Mouse (Mus musculus): Measurements from ENCODE around the gene Slc7a3. TPM values are rescaled to one million over a fixed set of nuclear protein-coding genes. Genes with fewer than 3 reads are reported as not detected.

Gene Slc7a3
- polyA plus RNA-seq, 1 experiment from 2014 or later: 0.24 TPM

DNA sequence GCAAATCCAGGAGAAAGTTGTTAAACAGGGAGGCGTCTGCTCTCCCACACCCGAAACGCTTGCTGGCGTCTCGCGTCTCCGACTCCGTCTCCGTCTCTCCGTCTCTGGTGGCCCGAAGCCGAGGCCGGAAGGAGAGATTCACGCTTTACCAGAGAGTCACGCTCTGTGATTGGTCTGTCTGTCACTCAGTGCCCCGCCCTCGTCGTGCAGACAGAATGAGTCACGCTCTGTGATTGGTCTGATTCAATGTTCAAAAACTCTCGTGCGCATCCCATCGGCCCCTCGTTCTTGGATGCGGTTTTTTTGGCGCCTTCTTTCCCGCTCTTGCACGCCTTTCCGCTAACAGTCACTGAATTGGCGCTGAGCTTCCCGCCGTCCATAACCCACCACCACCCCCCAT, 26.3 kb downstream of the Slc7a3 start, which contains the start of gene Tex11:
Gene Tex11 (minus strand): TSS at position 127 of the 400 bp plus-strand sequence.
- H3K36me3 ChIP-seq: no peaks in the 10 kb centered on the region
- no peak within 1 kb of the TSS for H3K9ac ChIP-seq
- ATAC-seq (ENCODE audit: insufficient number of reproducible peaks, low FRiP score): no peak
- no peak within 1 kb of the TSS for H3K4me2 ChIP-seq
- no peak within 1 kb of the TSS for H3K4me3 ChIP-seq
- H3K4me1 ChIP-seq (replicated peaks): no peaks in the 10 kb centered on the region
- no peak within 1 kb of the TSS for H3K27ac ChIP-seq (ENCODE audit: poor library complexity, severe bottlenecking)
- WGBS: 80% methylated on average over 31 of the region's 31 CpGs
- H3K27me3 ChIP-seq (replicated peaks): no peaks in the 10 kb centered on the region
- peaks cover 5% of the 10 kb centered on the region; the same call in 1 of the 2 replicates for H3K9me3 ChIP-seq (replicated peaks)

Other genes with a start within 250 kb of the Slc7a3 start
- gene Tex11, start 26.4 kb downstream of the Slc7a3 start, polyA plus RNA-seq (2016; fragmentation: Nextera tagmentation; extraction: Ambion mirVana): 0.23 and 0.29 TPM in 2 replicates
- gene Snx12, start 136.5 kb upstream of the Slc7a3 start, polyA plus RNA-seq (2016; fragmentation: Nextera tagmentation; extraction: Ambion mirVana): 47.4 and 49.5 TPM in 2 replicates
- gene Foxo4, start 168.5 kb upstream of the Slc7a3 start, polyA plus RNA-seq (2016; fragmentation: Nextera tagmentation; extraction: Ambion mirVana): 1.4 and 1.7 TPM in 2 replicates
- gene Gm614, start 178.0 kb upstream of the Slc7a3 start, polyA plus RNA-seq (2016; fragmentation: Nextera tagmentation; extraction: Ambion mirVana): not detected in 2 replicates
- 10.7 and 11.8 TPM in 2 replicates for gene Il2rg, start 182.2 kb upstream of the Slc7a3 start, polyA plus RNA-seq (2016; fragmentation: Nextera tagmentation; extraction: Ambion mirVana)
- not detected in 2 replicates for gene Gm20489, start 183.0 kb upstream of the Slc7a3 start, polyA plus RNA-seq (2016; fragmentation: Nextera tagmentation; extraction: Ambion mirVana)
- 30.5 and 30.7 TPM in 2 replicates for gene Med12, start 188.0 kb upstream of the Slc7a3 start, polyA plus RNA-seq (2016; fragmentation: Nextera tagmentation; extraction: Ambion mirVana)
- gene Nlgn3, start 213.1 kb upstream of the Slc7a3 start, polyA plus RNA-seq (2016; fragmentation: Nextera tagmentation; extraction: Ambion mirVana): 2.2 and 2.9 TPM in 2 replicates

Measured in heart, embryonic 12.5 days (tissue).